In the genomic region with DNA sequence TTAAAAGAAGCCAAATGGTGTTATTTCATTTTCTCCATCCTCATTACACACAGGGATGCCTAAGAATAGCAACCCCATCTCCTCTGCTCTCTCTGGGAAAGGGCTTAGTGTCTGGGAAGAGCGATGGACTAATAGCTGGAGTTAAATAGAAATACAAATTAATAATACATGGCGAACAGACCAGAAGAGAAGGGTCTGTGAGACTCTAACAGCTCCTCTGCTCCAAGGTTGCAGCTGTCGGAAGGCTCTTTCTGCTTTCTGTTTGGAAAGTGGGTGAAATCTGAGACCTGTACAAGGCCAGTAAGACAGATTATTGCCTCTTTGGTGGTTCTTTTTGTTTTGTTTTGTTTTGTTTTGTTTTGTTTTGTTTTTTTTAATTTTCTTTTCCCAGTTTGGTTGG, we compare ENCODE assay signal across 22 mouse cellular contexts. TPM values are rescaled to one million over a fixed set of nuclear protein-coding genes. Genes with fewer than 3 reads are reported as not detected.
DNase-seq lines count a peak whose midpoint lies in the region; ATAC-seq lines count a peak whose summit lies in the region.
"Had no signal": no experiment of that assay in that cellular context is flagged by ENCODE, and none has a peak within 500 bp of the region (broad histone marks: within the 10 kb centered on the region; RNA-seq: fewer than 3 reads in every experiment).

No protein-coding gene starts in this region.

- H3K9me3 ChIP-seq in forebrain, embryonic 13.5 days (replicated peaks): peaks cover 4% of the 10 kb centered on the region; the same call in 1 of the 2 replicates
- H3K9me3 ChIP-seq in forebrain, embryonic 11.5 days (ENCODE audit: control insufficient read depth, low read length): peaks cover 3% of the 10 kb centered on the region; the same call in 1 of the 2 replicates
- H3K9me3 ChIP-seq in midbrain, embryonic 14.5 days (ENCODE audit: control insufficient read depth, low read length): no peaks in the 10 kb centered on the region

- WGBS in forebrain, embryonic 13.5 days: 56% methylated on average over 3 of the region's 3 CpGs
- WGBS in forebrain, embryonic 11.5 days: 51% methylated on average over 3 of the region's 3 CpGs
- 59% methylated on average over 3 of the region's 3 CpGs for WGBS in midbrain, embryonic 14.5 days

- H3K36me3 ChIP-seq in forebrain, embryonic 13.5 days (ENCODE audit: poor library complexity, severe bottlenecking): peaks cover 15% of the 10 kb centered on the region; the same call in 1 of the 2 replicates
- H3K36me3 ChIP-seq in forebrain, embryonic 11.5 days (ENCODE audit: control insufficient read depth, insufficient read depth, low read length): no peaks in the 10 kb centered on the region; the same call in 1 of the 2 replicates
- H3K36me3 ChIP-seq in midbrain, embryonic 14.5 days (ENCODE audit: control insufficient read depth, insufficient read depth, low read length): no peaks in the 10 kb centered on the region

- H3K27ac ChIP-seq in forebrain, embryonic 13.5 days: peak overlapping the region; percentile 1; the same call in 1 of the 2 replicates
- no peak overlapping the region for H3K27ac ChIP-seq in forebrain, embryonic 11.5 days (ENCODE audit: low read depth, low read length)
- 0 out of 2 replicates have a peak overlapping the region, but pooled peaks have one; percentile 28 for H3K27ac ChIP-seq in midbrain, embryonic 14.5 days (replicated peaks; ENCODE audit: low read depth, low read length)
- H3K27ac ChIP-seq: kidney, embryonic 15.5 days had no signal

- no peak for DNase-seq in forebrain, embryonic 11.5 days (ENCODE audit: low spot score)
- peak; percentile 32 for DNase-seq in retina, embryonic 14.5 days (ENCODE audit: low spot score)
- DNase-seq in retina, postnatal 1 day: no peak
- no peak for DNase-seq in midbrain, embryonic 14.5 days
- DNase-seq in testis, postnatal 14 days (ENCODE audit: low spot score): no peak
- no peak for DNase-seq in urinary bladder, adult 18-20 months (ENCODE audit: low spot score in 2 of 2)
- DNase-seq: adrenal gland, postnatal 14 days; cerebellum, adult 11 months; cerebellum, postnatal 14 days; heart, postnatal 14 days; kidney, postnatal 4 days; layer of hippocampus, adult 9-11 months; lung, adult 18-20 months; lung, postnatal 14 days; thymus, postnatal 4 days had no signal

- H3K9ac ChIP-seq in forebrain, embryonic 13.5 days: no peak overlapping the region
- H3K9ac ChIP-seq in forebrain, embryonic 11.5 days (ENCODE audit: low read length): no peak overlapping the region
- H3K9ac ChIP-seq in midbrain, embryonic 14.5 days (replicated peaks; ENCODE audit: low read length): no peak overlapping the region
- H3K9ac ChIP-seq: heart, embryonic 12.5 days; kidney, embryonic 15.5 days had no signal

- H3K4me2 ChIP-seq in forebrain, embryonic 13.5 days: no peak overlapping the region
- no peak overlapping the region for H3K4me2 ChIP-seq in forebrain, embryonic 11.5 days (ENCODE audit: low read depth, low read length, severe bottlenecking)
- no peak overlapping the region for H3K4me2 ChIP-seq in midbrain, embryonic 14.5 days (ENCODE audit: low read length)
- H3K4me2 ChIP-seq: heart, embryonic 12.5 days; kidney, embryonic 15.5 days had no signal

- no peak for ATAC-seq in forebrain, embryonic 13.5 days
- ATAC-seq in forebrain, embryonic 11.5 days (replicated peaks; ENCODE audit: low FRiP score): no peak
- ATAC-seq in midbrain, embryonic 14.5 days (ENCODE audit: low FRiP score, low TSS enrichment): no peak
- ATAC-seq: hindbrain, embryonic 16.5 days; intestine, postnatal 0 days had no signal

- H3K4me3 ChIP-seq in forebrain, embryonic 13.5 days: no peak overlapping the region
- H3K4me3 ChIP-seq in forebrain, embryonic 11.5 days (ENCODE audit: low read depth, low read length): no peak overlapping the region
- no peak overlapping the region for H3K4me3 ChIP-seq in midbrain, embryonic 14.5 days (replicated peaks; ENCODE audit: low read depth, low read length)
- H3K4me3 ChIP-seq: heart, embryonic 12.5 days; kidney, embryonic 15.5 days; megakaryocyte, embryonic 14.5 days had no signal

- H3K4me1 ChIP-seq in forebrain, embryonic 13.5 days: peaks cover 11% of the 10 kb centered on the region; the same call in 1 of the 2 replicates
- no peaks in the 10 kb centered on the region for H3K4me1 ChIP-seq in forebrain, embryonic 11.5 days (replicated peaks; ENCODE audit: control insufficient read depth, insufficient read depth, low read length)
- peaks cover 6% of the 10 kb centered on the region; the same call in 1 of the 2 replicates for H3K4me1 ChIP-seq in midbrain, embryonic 14.5 days (ENCODE audit: control insufficient read depth, insufficient read depth, low read length)
- H3K4me1 ChIP-seq: kidney, embryonic 15.5 days; megakaryocyte, embryonic 14.5 days had no signal

- no peaks in the 10 kb centered on the region for H3K27me3 ChIP-seq in forebrain, embryonic 13.5 days
- no peaks in the 10 kb centered on the region for H3K27me3 ChIP-seq in forebrain, embryonic 11.5 days (ENCODE audit: control insufficient read depth, insufficient read depth, low read length)
- H3K27me3 ChIP-seq in midbrain, embryonic 14.5 days (ENCODE audit: control insufficient read depth, insufficient read depth, low read length): no peaks in the 10 kb centered on the region
- H3K27me3 ChIP-seq: CH12.LX; heart, embryonic 12.5 days; kidney, embryonic 15.5 days; megakaryocyte, embryonic 14.5 days had no signal

RNA-seq across cellular contexts. Expression of a gene that starts 8.4 kb away (rescaled TPM):
- 0.27 and 0.38 TPM in 2 replicates for polyA plus RNA-seq in forebrain, embryonic 13.5 days (2015; fragmentation: Nextera tagmentation; extraction: Ambion mirVana)
- 0.28 TPM in 1 of 2 replicates, not detected in the other for polyA plus RNA-seq in forebrain, embryonic 11.5 days (2014; fragmentation: Nextera tagmentation; extraction: Ambion mirVana)
- 0.13 TPM in 1 of 2 replicates, not detected in the other for polyA plus RNA-seq in midbrain, embryonic 14.5 days (2014; fragmentation: Nextera tagmentation; extraction: Ambion mirVana)
- polyA plus RNA-seq: hindbrain, embryonic 16.5 days had no signal

RNA-seq across cellular contexts. Expression of a gene that starts 31.9 kb away (rescaled TPM):
- 25.9 and 28.1 TPM in 2 replicates for polyA plus RNA-seq in forebrain, embryonic 13.5 days (2015; fragmentation: Nextera tagmentation; extraction: Ambion mirVana)
- polyA plus RNA-seq in forebrain, embryonic 11.5 days (2014; fragmentation: Nextera tagmentation; extraction: Ambion mirVana): 39.2 and 42.3 TPM in 2 replicates
- 20.5 and 26.3 TPM in 2 replicates for polyA plus RNA-seq in midbrain, embryonic 14.5 days (2014; fragmentation: Nextera tagmentation; extraction: Ambion mirVana)

RNA-seq across cellular contexts. Expression of a gene that starts 32.0 kb away (rescaled TPM):
- polyA plus RNA-seq in forebrain, embryonic 13.5 days (2015; fragmentation: Nextera tagmentation; extraction: Ambion mirVana): 41.9 and 43.0 TPM in 2 replicates
- 56.5 and 60.9 TPM in 2 replicates for polyA plus RNA-seq in forebrain, embryonic 11.5 days (2014; fragmentation: Nextera tagmentation; extraction: Ambion mirVana)
- 29.8 and 41.5 TPM in 2 replicates for polyA plus RNA-seq in midbrain, embryonic 14.5 days (2014; fragmentation: Nextera tagmentation; extraction: Ambion mirVana)
